Mouse (Mus musculus): ENCODE measurements around the gene Elp4. TPM values are rescaled to one million over a fixed set of nuclear protein-coding genes. Genes with fewer than 3 reads are reported as not detected.

The Elp4 gene
- polyA plus RNA-seq, 3 experiments from 2014 or later, result 8.8 to 16.9 (median 13.6) TPM

DNA sequence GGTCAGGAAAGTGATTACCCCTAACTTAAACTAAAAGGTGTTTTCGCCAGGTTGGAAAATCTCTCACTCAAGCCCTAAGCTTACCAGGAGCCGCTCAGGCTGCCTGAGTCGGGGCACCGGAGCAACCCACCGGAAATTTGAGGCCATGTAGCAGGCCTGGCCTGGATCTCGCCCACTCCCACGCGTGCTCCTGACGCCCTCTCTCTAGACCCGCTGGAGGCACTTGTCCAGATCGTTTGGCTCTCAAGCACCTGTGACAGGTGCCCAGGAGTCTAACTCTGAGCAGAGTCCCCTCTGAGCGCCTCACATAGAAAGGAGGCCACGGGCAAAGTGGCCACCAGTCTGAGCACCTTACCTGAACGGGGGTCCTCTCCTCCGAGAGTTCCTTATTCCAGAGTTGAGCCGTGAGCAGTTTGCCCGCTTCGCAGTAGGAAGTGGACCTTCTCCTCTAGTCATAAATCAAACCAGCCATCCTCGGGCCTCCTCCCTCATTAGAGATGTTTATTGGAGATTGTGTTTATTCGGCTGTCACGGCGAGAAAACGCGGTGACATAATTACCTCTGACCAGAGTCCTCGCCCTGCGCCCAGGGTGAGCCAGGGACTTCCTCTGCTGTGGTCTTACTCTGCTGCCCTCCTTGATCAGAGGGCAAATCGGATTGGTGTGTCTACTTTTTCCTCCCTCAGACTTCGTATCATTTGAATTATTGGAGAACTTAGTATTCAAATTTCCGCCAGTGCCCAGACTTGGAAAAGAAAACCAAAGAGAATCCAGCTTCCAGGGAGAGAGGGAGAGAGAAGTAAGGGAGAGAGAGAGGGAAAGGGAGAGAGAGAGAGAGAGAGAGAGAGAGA is 234.3 kb downstream of the Elp4 start:
- no peak for ATAC-seq

DNA sequence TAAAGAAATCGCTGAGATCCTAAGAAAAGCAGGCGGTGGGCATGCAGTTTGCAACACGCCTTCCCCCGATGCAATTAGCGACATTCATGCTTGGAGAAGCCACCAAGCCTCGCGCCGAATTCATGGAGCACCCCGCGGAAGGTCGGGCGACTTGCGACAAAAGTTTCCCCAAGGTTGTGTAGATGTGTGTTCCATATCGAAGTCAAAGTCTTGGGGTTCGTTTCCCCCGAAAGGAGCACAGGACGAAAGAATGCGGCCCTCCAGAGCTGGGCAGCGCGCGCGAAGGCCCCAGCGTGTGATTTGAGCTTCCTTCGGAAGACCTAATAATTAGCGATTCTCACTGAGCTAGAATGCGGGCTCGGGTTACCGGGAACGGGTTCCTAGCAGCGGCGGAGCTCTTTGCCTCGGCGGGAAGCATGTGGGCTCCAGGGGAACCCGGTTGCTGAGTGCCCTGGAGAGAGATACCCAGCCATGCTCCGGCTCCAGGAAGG is 234.9 kb downstream of the Elp4 start:
- ATAC-seq, result no peak

DNA sequence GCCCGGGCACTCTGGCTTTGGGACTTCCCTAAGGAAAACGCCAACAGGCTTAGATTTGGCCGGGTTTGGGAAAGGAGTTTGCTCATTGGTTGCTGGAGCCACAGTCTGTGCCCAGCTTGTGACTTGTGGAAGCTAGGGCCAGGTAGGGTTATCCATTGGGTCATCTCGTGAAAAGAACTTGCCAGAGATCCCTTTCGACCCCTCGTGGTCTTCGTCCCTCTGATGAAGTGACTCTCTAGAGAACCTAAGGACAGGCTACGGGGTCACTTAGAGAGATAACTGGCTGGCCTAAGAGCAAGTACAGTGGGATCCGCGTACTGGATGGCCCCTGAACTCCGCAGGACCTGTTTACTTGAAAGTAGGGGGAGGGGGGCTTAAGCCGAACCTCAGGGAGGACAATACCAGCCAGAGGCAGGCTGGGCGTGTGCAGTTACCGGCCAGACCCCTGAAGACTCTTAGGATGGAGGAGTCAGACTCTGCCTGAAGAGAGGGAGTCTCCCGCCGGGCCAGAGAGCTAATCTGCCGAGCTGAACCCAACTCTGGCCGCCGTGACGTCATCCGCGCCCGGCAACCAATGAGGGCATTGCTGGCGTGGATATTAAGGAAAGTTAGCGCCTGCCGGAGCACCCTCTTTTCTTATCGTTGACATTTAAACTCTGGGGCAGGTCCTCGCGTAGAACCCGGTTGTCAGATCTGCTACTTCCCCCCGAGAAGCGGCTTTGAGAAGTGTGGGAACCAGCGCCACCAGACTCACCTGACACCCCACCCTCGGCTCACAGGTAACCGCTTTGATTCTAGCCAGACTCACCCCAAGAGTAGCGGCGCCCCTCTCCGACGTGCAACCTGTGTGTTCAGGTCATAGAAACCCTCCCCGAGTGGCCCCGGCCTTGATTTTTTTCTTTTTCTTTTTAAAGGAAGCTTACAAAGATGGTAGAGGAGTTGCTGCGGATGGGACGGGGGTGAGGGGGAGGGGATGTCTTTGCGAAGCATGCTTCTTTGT is 235.8 kb downstream of the Elp4 start, which contains the start of gene Pax6:
Gene Pax6 (plus strand): TSS at position 630 of the 1,000 bp plus-strand sequence.
- no peak for ATAC-seq

DNA sequence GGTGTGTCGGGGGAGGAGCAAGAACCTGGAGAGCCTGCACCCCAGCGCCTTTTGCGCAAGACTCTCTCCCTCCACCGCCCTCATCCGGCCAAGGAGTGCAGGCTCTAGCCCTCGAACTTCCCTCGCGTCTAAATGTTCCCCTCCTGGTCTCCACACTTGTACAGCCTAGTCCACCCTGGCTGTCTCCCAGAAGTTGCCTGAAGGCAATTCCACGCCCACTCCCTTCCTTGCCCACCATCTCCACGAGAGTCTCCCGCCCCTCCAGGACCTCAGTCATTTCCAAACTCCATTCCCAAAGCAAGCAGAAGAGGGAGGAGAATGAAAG is 236.8 kb downstream of the Elp4 start:
- no peak for ATAC-seq

DNA sequence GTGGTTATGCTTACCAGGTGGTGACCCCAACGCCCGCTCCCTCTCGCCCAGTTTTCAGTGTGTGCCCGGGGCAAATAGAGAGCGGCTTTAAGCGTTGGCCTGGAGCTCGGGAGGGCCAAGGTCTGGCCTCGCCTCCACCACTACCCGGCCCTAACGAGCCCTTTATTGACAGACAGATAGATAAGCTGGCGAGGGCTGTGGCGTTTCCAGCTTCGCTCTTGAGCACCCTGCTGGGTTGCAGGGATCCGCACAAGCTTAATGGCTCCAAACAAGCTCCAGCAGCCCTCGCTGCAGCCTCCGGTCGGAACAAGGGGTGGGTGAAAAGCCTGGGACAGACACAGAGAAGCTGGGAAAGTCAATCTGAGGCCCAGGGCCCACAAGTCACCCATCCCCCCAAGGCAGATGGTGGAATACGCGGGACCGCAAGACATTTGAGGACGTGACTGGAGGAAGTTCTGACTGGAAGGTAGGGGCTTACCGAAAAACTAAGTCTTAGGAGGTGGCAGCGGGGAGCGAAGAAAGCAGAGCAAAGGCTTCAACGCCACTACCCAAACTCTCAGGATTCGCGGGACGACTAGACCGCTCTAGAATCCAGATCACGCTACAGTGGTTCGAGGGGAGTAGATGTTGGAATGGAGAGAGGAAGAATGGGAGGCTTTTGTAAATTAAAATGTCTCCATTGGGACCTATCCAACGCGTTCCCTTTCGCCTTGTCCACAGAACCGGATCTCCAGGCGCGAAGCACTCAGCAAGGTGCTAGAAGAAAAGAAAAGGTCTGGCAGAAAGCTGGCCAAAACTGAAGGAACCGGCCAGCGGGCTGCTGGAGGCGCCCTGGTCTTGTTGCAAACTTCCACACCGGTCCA is 237.4 kb downstream of the Elp4 start:
- ATAC-seq, result no peak

DNA sequence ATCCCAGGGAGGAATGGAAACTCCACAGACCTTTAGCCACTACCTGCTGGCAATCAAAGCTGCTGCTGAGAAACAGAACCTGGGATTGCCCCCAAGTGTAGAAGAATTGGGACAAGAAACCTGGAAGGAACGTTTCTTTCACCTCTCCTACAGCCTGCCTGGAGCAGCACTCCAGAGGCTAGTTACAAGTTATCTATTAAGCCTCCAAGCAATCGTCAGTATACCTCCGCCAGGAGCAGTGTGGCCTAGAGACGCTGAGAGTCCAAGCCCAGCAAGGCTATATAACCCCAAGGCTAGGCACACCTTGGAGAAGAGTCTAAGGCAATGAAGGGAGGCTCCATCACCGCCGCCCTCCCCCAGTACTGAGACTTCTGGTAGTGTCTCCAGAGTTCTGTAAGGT is 238.0 kb downstream of the Elp4 start:
- no peak for ATAC-seq

DNA sequence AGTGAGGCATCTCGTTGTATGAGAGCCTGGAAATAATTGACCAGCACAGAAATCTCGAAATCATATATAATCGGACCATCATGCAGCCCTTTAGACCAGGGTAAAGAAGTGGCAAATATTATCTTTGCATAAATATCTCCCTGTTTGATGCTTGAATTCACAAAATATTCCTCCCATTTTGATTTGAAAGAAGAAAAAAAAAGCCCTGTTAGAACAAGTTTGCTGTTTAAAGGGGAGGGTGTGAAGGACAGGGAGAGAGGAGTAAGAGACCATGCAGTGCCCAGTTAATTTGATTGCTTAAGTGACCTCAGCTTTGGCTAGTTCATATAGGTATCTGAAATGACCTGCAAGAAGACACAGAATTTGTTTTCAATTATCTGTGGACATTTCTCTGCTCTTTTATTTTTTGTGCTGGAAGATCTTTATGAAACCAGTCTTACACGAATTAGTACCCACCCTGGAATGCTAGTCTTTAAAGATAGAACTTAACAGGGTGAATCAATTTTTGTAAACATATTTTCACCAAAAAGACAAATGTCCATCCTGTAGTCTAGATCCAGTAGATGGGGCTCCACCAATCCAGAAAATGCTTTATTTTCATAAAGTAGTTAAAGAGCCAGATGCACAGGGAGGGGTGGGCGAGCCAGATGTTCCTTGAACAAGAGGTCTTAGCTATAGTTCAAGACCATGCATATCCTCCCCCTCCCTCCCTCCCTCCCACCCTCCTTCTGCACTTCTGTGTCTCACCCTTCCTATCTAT is 238.7 kb downstream of the Elp4 start:
- no peak for ATAC-seq

DNA sequence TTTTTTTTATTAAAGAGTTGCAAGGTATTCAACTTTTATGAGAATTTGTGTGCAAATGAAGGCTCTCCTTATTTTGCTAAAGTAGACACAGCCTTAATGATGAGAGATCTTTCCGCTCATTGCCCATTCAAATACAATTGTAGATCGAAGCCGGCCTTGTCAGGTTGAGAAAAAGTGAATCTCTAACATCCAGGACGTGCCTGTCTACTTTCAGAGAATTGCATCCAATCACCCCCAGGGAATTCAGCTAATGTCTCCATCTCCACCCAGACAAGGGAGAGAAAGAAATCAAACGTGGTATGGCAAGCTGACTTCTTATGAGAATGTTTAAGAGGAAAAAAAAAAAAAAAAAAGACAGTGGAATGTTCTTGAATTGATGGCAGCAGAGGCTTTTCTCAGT is 239.4 kb downstream of the Elp4 start:
- no peak for ATAC-seq

DNA sequence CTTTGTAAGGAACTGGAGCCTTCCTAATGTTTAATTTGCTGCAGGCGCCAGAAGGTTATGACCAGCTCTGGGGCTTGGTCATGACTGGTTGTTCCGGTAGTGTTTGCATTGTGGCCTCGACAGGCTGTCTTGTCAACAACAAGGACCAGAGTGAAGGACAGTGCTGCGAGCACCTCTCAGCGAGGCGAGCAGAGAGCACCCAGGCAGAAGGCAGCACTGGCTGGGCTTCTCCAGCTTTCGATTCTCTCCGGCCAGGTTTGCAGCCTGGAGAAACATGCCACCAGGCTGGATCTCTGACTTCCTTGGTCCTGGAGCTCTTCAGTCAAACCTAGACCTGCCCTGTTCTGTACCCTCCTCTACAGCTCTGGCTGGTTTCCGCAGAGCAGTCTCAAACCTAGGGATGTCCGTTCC is 241.3 kb downstream of the Elp4 start:
- no peak for ATAC-seq

DNA sequence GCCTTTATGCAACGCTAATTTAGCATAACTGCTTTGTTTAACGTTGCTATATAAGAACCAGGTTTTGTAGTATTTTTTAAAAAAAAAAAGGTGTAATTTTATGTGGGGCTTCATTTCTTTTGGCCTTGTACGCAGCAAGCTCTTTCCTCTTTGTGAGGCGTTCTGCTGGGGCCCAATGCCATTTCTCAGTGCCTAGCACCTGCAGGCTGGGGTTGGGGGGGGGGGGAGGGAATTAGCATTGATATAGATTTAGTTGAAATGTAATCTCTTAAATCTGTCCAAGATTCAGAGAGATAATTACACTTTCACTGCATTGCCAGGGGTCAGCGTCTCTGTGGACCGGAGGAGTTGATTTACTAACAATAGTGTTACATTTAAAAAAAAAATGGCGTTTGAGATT is 241.8 kb downstream of the Elp4 start:
- no peak for ATAC-seq

DNA sequence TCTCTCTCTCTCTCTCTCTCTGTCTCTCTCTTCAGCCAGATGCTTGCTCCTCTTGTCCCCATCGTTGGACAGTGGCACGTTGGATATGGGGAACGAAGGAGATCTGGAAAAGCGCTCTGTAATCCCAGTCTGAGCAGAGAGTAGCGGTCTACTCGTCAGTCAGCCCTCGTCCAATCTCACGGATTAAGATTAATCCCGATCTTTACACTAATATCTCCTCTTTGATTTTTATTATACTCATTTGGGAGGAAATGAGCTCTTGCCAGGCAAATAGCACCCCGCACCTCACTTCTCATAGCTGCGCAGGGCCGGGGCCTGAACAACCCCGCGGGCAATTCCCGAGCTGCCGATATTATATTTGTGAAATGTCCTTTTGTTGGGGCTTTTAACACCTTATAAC is 242.2 kb downstream of the Elp4 start:
- no peak for ATAC-seq

DNA sequence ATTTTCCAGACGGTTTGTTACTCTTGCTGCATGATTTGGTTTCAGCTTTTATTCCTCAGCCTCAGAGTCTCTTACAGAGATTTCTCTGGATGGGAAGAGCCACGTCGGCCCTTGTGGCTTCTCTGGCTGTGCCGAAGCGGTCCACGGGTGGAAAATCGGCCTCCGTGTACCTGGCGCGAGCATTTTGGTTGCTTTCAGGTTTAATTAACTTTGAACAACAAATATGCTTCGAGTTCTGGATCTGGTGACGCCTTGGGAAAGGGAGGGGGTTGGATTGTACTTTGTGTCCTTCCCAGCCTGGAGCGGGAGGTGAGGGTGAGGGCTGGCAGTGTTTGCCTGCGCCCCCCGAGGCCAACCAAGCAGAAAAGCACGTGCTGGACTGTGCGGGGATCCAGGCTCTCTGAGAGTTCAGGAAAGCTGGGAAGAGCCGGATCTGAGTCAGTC is 242.7 kb downstream of the Elp4 start:
- ATAC-seq, result no peak

DNA sequence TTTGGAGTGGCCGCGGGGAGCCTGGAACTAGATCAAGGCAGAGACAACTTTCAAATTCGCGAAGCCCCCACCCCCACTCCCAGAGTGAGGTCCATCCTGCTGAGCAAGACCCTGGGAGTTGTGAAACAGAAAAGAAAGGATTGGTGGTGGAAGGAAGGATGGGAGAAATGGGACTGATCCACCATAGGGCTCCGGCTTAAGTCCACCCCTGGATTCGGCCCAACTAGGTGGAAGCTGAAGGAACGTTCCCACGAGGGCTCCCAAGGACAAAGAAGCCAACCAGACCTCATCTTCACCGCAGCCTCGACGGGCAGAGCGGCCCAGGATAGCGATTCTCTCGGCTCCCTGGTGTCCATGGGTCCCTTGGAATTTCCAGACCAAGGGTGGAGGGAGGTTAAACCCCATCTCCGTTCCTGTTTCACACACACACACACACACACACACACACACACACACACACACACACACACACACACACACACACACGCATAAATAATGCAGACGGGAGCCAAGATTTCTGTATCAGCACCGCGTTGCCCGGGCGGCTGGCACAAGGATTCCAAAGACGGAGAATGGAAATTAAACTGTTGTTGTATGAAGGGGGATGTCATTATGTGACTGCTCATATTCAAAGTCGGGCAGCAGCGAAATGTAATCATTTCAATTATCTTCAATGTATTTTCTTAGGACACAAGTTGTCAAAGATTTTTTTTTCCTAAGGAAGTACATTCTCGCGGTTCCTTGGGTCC is 243.3 kb downstream of the Elp4 start:
- no peak for ATAC-seq

DNA sequence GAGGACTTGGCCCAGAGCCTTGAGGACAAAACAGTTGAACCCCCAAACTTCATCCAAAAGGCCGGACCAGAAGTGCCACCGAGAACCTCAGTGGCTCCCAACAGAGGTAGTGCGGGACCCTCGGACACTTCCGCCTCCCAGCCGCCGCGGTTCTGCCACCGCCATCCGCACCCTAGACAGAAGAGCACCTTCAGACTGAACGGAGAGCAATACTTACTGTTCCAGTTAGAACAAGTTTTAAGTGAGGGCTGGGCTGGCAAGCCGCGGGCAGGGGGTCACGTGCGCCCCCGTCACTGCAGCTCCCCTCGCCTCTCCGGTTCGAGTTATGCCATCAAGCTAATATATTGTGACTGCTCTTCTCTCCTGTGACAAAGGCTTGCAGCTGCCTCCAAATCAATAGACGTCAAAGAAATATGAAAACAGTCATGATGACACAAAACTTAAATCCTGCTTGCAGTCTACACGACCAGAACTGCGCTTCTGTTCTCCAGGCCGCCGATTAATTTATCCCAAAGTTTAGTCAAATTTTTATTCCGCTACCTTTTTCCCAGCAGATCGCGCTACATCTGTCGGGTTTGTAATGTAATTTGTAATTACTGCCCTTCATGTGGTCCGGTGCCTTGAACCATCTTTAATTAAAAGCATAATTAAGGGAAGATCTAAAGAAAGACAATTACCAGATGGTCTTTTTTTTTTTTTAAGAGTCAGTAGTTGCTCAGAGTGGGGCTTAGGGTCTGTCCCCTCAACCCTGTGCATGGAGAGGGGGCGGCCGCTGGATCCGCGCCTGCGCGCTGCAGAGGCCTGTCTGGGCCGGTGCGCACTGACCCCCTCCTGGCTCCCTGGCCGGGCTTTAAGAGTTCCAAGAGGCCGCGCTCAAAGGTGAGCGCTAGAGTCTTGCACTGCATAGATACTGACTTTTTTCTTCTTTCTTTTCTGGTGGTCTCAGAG is 244.2 kb downstream of the Elp4 start:
- ATAC-seq, result no peak

DNA sequence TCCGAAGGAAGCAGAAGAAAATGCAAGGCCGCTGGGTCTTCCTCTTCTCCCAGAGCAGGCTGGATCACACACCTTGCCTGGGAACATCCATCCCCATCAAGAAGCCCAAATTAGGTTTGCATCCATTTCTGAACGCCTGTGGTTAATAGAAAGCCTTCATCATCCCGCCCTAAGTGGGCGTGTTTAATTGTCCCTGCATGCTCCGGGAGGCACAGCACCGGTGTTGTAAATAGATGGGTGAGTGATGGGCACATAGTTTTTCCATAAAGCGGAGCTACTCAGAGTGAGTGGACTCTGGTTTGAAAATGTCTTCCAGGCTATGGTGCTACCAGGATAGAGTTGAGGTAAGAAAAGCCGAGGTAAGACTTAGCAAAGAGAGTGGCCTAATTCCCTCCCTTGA is 245.0 kb downstream of the Elp4 start:
- ATAC-seq, result no peak

DNA sequence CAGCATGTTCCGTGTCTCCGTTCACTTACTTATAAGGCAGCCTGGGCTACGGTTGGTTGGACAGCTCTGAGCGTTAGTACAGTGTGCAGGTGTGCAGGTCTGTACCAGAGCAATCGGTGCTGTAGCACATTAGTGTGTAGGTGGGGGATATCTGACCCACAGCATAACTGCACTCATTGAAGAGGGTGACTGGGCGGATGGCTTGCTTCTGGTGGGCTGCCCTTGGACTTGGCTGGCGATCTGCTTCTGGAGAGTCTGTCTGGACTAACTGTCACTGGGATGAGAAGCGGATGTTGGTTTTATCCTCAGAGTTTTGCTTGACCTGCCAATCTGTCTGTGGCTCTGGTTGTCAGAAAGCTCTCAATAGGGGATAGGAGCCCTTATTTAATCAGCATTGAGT is 247.9 kb downstream of the Elp4 start:
- ATAC-seq, result no peak
